Mouse (Mus musculus) olfactory bulb, adult 2 months (tissue): ENCODE measurements at regions not wholly inside any gene's neighbourhood (a gene's known extent, or its start where the extent isn't known, plus 50 kb on each side); places are given as distances from the start of the nearest gene placed in this dataset.

Source experiments
- CTCF ChIP-seq: fragments of 200-500 bp; IDR thresholded peaks from 2 replicates; pipeline ENCODE4 v1.5.1; 2012; ENCODE audit warnings: low read depth, mild to moderate bottlenecking, low read length, moderate library complexity; ENCODE audit not compliant: insufficient read depth
- POLR2A ChIP-seq: fragments of 200-500 bp; IDR thresholded peaks from 2 replicates; pipeline ENCODE4 v1.6.1; 2012; ENCODE audit warnings: mild to moderate bottlenecking, low read depth, low read length, moderate library complexity; ENCODE audit not compliant: insufficient read depth

GRCm38 (mm10) chr10:111711519-111712113 is 205.5 kb downstream of the Phlda1 start:
- TF ChIP-seq POLR2A (no peak), CTCF (no peak)
